Mouse (Mus musculus): Measurements from ENCODE around the gene Tmem52b.

GRCm38 (mm10) chr6:129507024-129507423 lies 5.3 kb upstream of the Tmem52b start, which contains the start of gene Olr1:
- no peak for TF ChIP-seq POLR2A (IDR thresholded peaks at IDR 0.05; ENCODE audit: insufficient read depth, low read depth, low read length)
- no peak for TF ChIP-seq CTCF (IDR thresholded peaks at IDR 0.05; ENCODE audit: insufficient read depth, low read depth, low read length)
